Mouse (Mus musculus): Measurements from ENCODE around the gene Rnf217. TPM values are rescaled to one million over a fixed set of nuclear protein-coding genes. Genes with fewer than 3 reads are reported as not detected.

Rnf217 gene
- total and polyA plus RNA-seq, 3 experiments: not detected

- dilution Hi-C loops (cut with MboI; ENCODE audit: extremely low pct_ligation_motif_present, extremely low pct_unique_long_range_greater_than_20kb, low sequenced_read_pairs) (no loop called here), in situ Hi-C loops (cut with MboI; ENCODE audit: low pct_ligation_motif_present, low pct_unique_long_range_greater_than_20kb, low sequenced_read_pairs) (no loop called here)
- no peak for TF ChIP-seq CHD1 (IDR thresholded peaks at IDR 0.05; ENCODE audit: low read depth, low read length)
- no peak for TF ChIP-seq MXI1 (IDR thresholded peaks at IDR 0.05; ENCODE audit: low read depth, low read length)
- TF ChIP-seq MAX (IDR thresholded peaks at IDR 0.05; ENCODE audit: low read length): no peak
- TF ChIP-seq ZC3H11A (IDR thresholded peaks at IDR 0.05; ENCODE audit: low read depth, low read length): no peak
- TF ChIP-seq MAFK (IDR thresholded peaks at IDR 0.05; ENCODE audit: insufficient replicate concordance, low read length): no peak
- TF ChIP-seq NELFE (IDR thresholded peaks at IDR 0.05; ENCODE audit: low read depth, low read length): no peak
- TF ChIP-seq ETS1 (conservative IDR thresholded peaks at IDR 0.05; ENCODE audit: low read depth, low read length): no peak
- no peak for TF ChIP-seq JUN (IDR thresholded peaks at IDR 0.05; ENCODE audit: insufficient read depth, low read depth, low read length)
- no peak for TF ChIP-seq IRF4 (IDR thresholded peaks at IDR 0.05; ENCODE audit: low read depth, low read length)
- no peak for TF ChIP-seq CHD2 (IDR thresholded peaks at IDR 0.05; ENCODE audit: low read length)
- no peak for TF ChIP-seq ZNF384 (IDR thresholded peaks at IDR 0.05; ENCODE audit: low read depth, low read length)
- no peak for TF ChIP-seq NRF1 (IDR thresholded peaks at IDR 0.05; ENCODE audit: low read depth, low read length)
- TF ChIP-seq GABPA (IDR thresholded peaks at IDR 0.05; ENCODE audit: insufficient replicate concordance, low read depth, low read length): no peak
- no peak for TF ChIP-seq SMC3 (IDR thresholded peaks at IDR 0.05; ENCODE audit: low read depth, low read length)
- TF ChIP-seq USF2 (conservative IDR thresholded peaks at IDR 0.05; ENCODE audit: low read depth, low read length): no peak
- no peak for TF ChIP-seq USF1 (IDR thresholded peaks at IDR 0.05; ENCODE audit: low read depth, low read length)
- TF ChIP-seq MEF2A (IDR thresholded peaks at IDR 0.05; ENCODE audit: borderline replicate concordance, low read depth, low read length): no peak
- TF ChIP-seq RAD21 (IDR thresholded peaks at IDR 0.05; ENCODE audit: low read depth, low read length): no peak
- TF ChIP-seq HCFC1 (IDR thresholded peaks at IDR 0.05; ENCODE audit: low read depth, low read length): no peak
- Histone ChIP-seq H3K79me2 (replicated peaks; ENCODE audit: control insufficient read depth, extremely low read depth, insufficient read depth, poor library complexity, severe bottlenecking) (no peaks in the 10 kb centered on the region), H3K4me2 (ENCODE audit: insufficient read depth, low read depth, poor library complexity, severe bottlenecking) (no peak overlapping the region), H3K4me1 (ENCODE audit: control insufficient read depth in 1 of 2, insufficient read depth in 2 of 2) (0 out of 4 replicates have a peak, but pooled peaks cover 0 to 3% of the 10 kb centered on the region in 2 experiments), H3K27me3 (replicated peaks) (no peaks in the 10 kb centered on the region), H3K36me3 (replicated peaks in 1 of 2; ENCODE audit: control insufficient read depth in 1 of 2, insufficient read depth in 1 of 2, low read length in 1 of 2) (no peaks in the 10 kb centered on the region), H3K9ac (ENCODE audit: insufficient read depth, low read depth) (no peak overlapping the region), H3K27ac (ENCODE audit: insufficient read depth, low read depth) (no peak overlapping the region), H3K9me3 (replicated peaks; ENCODE audit: low read length) (no peaks in the 10 kb centered on the region), H3K4me3 (replicated peaks in 1 of 3; ENCODE audit: low read depth in 2 of 3, low read length in 2 of 3, poor library complexity in 1 of 3) (no peak overlapping the region)
- no peak for DNase-seq (ENCODE audit: extremely low read depth)
Observed at GRCm38 (mm10) chr10:31515897-31516296, 93.1 kb downstream of the Rnf217 start.

- Histone ChIP-seq H3K79me2 (replicated peaks; ENCODE audit: control insufficient read depth, extremely low read depth, insufficient read depth, poor library complexity, severe bottlenecking) (no peaks in the 10 kb centered on the region), H3K4me1 (ENCODE audit: control insufficient read depth in 1 of 2, insufficient read depth in 2 of 2) (no peaks in the 10 kb centered on the region), H3K36me3 (replicated peaks in 1 of 2; ENCODE audit: control insufficient read depth in 1 of 2, insufficient read depth in 1 of 2, low read length in 1 of 2) (no peaks in the 10 kb centered on the region), H3K4me3 (replicated peaks in 1 of 3; ENCODE audit: low read depth in 2 of 3, low read length in 2 of 3, poor library complexity in 1 of 3) (no peak overlapping the region), H3K27me3 (replicated peaks) (no peaks in the 10 kb centered on the region), H3K4me2 (ENCODE audit: insufficient read depth, low read depth, poor library complexity, severe bottlenecking) (no peak overlapping the region), H3K9me3 (replicated peaks; ENCODE audit: low read length) (no peaks in the 10 kb centered on the region), H3K9ac (ENCODE audit: insufficient read depth, low read depth) (no peak overlapping the region), H3K27ac (ENCODE audit: insufficient read depth, low read depth) (no peak overlapping the region)
- dilution Hi-C loops (cut with MboI; ENCODE audit: extremely low pct_ligation_motif_present, extremely low pct_unique_long_range_greater_than_20kb, low sequenced_read_pairs): no loop called here
- TF ChIP-seq CTCF (conservative IDR thresholded peaks at IDR 0.05 in 1 of 2, IDR thresholded peaks at IDR 0.05 in 1 of 2; ENCODE audit: low read depth in 2 of 2, low read length in 2 of 2) (no peak), USF1 (IDR thresholded peaks at IDR 0.05; ENCODE audit: low read depth, low read length) (no peak), SIN3A (IDR thresholded peaks at IDR 0.05; ENCODE audit: low read length) (no peak), RAD21 (IDR thresholded peaks at IDR 0.05; ENCODE audit: low read depth, low read length) (no peak; the same call in none of the 2 replicates), ZC3H11A (IDR thresholded peaks at IDR 0.05; ENCODE audit: low read depth, low read length) (no peak), NELFE (IDR thresholded peaks at IDR 0.05; ENCODE audit: low read depth, low read length) (no peak), MAX (IDR thresholded peaks at IDR 0.05; ENCODE audit: low read length) (no peak), POLR2A (IDR thresholded peaks at IDR 0.05; ENCODE audit: low read depth, low read length) (no peak), ZMIZ1 (IDR thresholded peaks at IDR 0.05; ENCODE audit: low read depth, low read length) (no peak), GABPA (IDR thresholded peaks at IDR 0.05; ENCODE audit: insufficient replicate concordance, low read depth, low read length) (no peak), PAX5 (IDR thresholded peaks at IDR 0.05; ENCODE audit: low read length) (no peak), E2F4 (IDR thresholded peaks at IDR 0.05; ENCODE audit: insufficient replicate concordance, low read depth, low read length) (no peak), CHD2 (IDR thresholded peaks at IDR 0.05; ENCODE audit: low read length) (no peak), ELF1 (IDR thresholded peaks at IDR 0.05; ENCODE audit: low read depth, low read length) (no peak), JUND (conservative IDR thresholded peaks at IDR 0.05; ENCODE audit: low read depth, low read length) (no peak), MEF2A (IDR thresholded peaks at IDR 0.05; ENCODE audit: borderline replicate concordance, low read depth, low read length) (no peak)
- DNase-seq (ENCODE audit: extremely low read depth): no peak
- in situ Hi-C loops (cut with MboI; ENCODE audit: low pct_ligation_motif_present, low pct_unique_long_range_greater_than_20kb, low sequenced_read_pairs): no loop called here
Observed at GRCm38 (mm10) chr10:31504134-31504551, 104.8 kb downstream of the Rnf217 start.
